Mouse (Mus musculus): ENCODE results near the gene Dst.

DNA sequence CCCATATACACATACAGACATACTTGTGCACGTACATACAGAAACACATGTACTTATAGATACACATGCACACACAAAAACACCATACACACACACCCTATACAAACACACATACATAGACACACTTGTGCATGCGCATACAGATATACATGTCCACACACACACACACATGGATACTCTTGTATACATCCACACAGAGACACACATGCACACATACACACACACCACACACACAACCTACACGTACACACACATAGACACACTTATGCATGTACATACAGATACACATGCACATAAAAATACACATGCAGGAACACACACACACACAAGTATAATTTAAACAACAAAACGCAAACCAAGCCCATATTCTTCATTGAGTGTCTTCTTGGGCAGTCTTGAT is 57.8 kb downstream of the Dst start:
- no peak for TF ChIP-seq CTCF (IDR thresholded peaks at IDR 0.05; ENCODE audit: low read depth)
- no peak for TF ChIP-seq EP300 (IDR thresholded peaks at IDR 0.05; ENCODE audit: low read depth)

Measured in heart, postnatal 0 days (tissue).